Mouse (Mus musculus): ENCODE data around the gene Abcc2. TPM values are rescaled to one million over a fixed set of nuclear protein-coding genes. Genes with fewer than 3 reads are reported as not detected.

Gene Abcc2
- total RNA-seq, 4 experiments from 2014 or later: not detected

DNA sequence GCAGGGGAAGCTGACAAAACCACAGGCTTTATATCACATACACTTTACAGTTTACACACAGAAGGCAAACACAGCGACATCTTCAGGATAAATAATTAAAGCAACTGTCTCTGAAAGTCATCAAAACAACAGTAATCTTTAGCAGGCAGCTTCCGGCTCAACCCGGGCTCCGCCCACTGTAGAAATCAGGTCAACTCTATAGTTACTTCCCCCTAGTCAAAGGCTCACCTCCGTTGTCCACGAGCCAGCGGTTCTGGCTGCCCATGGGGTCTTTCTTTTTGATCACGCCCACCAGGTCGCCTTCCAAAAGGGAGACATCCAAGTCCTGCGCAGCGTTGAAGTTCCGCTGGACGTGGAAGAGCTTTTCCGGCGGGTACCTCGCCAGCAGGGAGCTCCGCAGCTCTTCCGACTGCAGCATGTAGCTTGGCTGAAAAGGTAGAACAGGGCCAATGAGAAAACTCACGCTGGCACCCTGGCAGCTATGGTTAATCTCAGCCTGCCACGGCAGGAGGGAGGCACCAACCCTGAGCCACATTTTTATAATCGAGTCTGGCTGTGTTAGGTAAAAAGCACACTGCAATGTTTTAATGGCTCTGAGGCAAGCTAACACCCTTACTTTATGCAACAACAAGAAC lies 70.1 kb downstream of the Abcc2 start:
- no peak for DNase-seq (ENCODE audit: low spot score)

DNA sequence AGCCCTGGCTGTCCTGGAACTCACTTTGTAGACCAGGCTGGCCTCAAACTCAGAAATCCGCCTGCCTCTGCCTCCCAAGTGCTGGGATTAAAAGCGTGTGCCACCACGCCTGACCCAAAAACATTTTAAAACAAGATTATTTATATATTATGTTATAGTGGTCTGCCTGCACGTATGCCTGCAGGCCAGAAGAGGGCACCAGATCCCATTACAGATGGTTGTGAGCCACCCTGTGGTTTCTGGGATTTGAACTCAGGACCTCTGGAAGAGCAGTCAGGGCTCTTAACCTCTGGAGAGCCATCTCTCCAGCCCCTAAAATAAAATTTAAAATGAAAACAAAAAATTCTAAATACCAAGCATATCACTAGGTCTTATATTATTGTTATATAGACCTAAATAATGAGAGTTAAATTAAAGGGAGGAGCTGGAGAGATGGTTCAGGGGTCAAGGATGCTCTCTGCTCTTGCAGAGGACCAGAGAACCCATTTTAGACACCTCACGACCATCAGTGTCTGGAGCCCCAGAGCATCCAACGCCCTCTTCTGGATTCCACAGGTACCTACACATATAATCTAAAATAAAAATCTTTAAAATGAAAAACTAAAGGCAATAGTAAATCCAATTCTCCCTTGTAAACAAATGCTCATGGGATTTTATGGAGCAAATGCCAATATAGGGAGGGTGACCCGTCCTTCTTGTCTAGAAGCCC lies 71.0 kb downstream of the Abcc2 start:
- DNase-seq (ENCODE audit: low spot score): no peak

DNA sequence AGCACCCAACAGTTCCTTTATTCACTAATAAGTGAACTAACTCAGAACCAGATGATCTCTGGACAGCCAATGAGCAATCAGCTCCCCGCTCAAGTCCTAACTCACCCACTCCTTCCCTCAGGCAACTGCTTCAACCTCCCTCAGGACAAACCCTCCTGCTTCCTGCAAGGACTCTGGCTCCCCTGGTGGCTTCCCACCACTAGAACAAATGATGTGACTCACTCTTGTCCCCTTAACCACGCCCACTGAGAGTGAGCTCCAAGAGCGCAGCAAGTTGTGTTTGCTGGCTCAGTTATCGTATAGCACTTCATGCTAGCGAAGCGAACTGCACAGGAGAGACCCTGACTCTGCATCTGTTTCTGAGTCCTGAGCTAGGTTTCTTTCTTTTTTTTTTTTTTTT lies 75.4 kb downstream of the Abcc2 start:
- no peak for DNase-seq (ENCODE audit: low spot score)

- DNase-seq (ENCODE audit: low spot score): no peak
These were observed 88.4 kb downstream of the Abcc2 start for GRCm38 (mm10) chr19:43870418-43870817.

DNA sequence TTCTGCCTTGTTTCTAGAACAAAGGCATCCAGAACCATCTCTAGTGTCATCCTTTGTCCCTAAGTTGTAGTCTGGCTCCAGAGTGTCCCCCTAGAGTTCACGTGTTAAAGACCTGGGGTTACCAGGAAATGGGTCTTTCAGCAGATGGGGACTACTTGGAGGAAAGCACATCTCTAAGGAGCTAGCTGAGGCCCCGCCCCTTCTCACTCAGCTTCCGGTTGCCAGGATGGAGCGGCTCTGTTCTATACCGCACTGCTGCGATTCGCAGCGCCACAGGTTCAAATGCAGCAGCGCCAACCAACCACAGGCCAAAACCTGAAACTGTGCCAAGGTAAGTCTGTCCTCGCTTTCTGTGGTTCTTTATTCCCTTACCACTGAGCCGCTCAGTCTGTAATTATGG lies 92.4 kb downstream of the Abcc2 start:
- DNase-seq (ENCODE audit: low spot score): no peak

DNA sequence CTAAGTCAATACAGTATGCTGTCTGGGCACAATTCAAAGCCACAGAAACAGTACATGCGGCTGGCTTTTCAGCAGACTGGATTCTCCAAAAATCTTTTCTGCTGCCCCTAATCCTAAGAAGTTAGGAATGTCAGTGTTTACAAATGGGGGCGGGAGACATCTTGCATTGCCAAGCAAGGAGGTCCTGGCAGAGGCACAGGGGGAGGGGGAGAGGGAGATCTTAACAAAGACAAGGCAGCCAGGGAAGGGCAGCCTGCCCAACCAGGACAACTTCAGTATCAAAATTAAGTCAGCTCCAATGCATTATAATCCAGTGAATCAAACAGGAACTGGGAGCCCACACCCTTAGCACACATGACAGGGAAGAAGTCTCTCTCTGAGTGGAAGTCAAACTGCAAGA lies 94.0 kb downstream of the Abcc2 start:
- DNase-seq (ENCODE audit: low spot score): no peak

DNA sequence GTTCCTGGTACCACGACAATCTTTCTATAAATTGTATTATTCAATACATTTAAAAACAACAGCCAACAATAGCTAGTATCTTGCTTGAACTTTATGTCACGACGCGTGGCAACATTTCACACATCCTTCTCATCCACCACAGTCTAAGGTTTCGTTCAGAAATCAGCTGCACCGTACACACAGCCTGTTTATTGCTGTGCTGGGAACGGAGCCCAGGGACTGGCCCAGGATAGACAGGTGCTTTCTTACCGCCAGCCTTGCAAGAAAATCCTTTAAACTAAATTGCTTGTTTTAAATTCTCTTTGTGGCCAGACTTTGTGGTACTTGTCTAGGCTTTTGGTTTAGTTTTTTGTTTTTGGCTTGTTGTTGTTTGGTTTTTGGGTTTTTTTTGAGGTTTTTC lies 95.4 kb downstream of the Abcc2 start:
- no peak for DNase-seq (ENCODE audit: low spot score)

GRCm38 (mm10) chr19:43878111-43879092 lies 96.4 kb downstream of the Abcc2 start:
- peak; percentile 34 for DNase-seq (ENCODE audit: low spot score)

- peak; percentile 45 for DNase-seq (ENCODE audit: low spot score)
These were observed 97.6 kb downstream of the Abcc2 start for GRCm38 (mm10) chr19:43879401-43880212.

DNA sequence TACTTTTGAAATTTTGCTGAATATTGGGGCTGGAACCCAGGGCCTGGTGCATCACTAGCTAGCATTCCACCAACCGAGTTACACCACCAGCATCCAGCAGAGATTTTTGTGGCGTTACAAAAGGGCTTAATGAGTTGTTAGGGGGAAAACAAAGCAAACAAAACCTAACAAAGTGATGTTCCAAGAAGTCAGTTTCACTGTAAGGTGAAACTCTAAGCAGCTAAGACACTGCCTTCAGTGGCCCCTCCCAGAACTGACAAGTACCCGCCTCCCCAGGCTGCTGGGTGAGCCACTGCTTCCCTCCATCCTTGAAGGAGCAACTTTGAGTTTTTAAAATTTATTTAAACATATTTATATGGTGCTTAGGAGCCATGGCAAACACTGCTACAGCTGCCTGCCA lies 98.4 kb downstream of the Abcc2 start:
- DNase-seq (ENCODE audit: low spot score): no peak

DNA sequence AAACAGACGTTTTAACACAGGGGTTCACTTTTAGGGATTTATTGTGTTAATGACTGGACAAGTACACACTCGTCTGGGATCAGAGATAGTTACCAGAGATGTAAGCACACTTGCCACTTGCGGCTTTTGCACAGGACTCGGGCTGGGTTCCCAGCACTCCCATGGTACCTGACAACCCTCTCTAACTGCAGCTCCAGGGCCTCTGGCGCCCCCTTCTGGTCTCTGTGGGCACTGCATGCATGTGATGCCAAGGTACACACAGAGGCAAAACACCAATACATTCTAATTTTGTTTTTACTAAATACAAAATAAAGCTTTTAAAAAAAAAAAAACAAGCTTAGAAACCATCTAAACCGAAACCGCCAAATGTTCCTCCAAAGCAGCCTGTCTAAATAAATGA lies 99.6 kb downstream of the Abcc2 start:
- no peak for DNase-seq (ENCODE audit: low spot score)

- DNase-seq (ENCODE audit: low spot score): no peak
These were observed 101.0 kb downstream of the Abcc2 start for GRCm38 (mm10) chr19:43882895-43883573.

DNA sequence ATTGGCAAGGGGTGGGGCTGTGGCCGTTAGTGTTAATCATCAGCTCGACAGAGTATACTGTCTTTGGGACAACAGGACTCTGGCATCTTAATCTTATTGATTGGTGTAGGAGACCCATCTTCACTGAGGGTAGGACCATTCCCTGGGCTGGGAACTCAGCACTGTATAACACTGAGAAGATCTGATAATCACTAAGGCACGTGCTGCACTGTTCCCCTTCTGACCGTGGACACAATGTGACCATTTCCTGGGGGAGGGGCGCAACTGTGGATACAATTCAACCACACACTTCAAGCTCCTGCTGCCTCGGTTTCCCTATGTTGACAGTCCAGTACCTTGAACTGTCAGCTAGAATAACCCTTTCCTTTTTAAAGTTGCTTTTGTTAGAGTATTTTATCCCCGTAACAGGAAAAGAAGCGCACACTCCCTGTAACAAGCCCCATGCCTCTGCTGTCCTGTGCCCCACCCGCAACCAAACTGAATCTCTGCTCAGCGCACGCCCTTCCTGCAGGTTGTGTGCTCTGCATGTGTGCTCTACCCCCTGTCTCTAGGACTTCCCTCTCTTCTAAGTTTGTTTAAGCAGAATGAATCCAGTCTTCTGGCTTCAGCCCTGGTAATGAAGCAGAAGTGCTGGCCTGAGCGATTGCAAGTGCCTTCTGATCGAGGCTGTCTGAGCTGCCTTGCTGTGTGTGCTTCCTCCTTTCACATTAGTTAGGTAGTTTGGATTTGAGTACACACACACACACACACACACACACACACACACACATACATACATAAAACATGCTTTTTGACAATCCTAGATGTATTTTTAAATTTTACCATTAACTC lies 102.9 kb downstream of the Abcc2 start:
- no peak for DNase-seq (ENCODE audit: low spot score)

DNA sequence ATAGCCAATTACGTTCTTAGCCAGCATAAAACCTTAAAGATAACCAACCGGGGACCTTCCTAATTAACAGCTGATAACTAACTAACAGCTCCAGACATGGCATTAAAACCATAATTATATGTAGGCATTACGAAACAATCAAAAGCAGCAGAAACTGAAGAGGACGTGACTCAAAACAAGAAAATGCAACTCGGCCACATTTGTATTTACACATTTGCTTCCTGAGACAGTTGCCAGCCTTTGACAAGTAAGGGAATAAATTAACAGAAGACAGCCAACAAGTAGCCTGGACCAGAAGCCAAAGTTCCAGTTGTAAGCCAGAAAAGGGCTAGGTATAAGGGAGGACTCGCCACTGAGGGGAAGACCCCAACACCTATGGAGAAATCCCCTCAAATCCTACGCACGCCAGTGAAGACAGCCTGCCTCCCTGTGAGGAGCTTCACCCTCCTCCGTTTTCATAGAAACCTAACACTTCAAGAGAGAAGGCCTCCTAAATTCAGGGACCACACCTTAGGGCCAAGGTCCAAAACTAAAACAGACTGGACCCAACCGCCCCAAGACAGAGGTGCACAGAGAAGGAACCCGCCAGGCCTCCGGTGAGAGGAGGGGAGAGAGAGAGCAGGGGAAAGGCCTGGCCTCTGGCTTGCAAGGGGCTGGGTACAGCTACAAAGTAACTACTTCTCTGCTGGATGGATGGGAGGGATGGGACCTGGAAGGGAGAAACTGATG lies 104.5 kb downstream of the Abcc2 start:
- no peak for DNase-seq (ENCODE audit: low spot score)

GRCm38 (mm10) chr19:43887242-43887641 lies 105.2 kb downstream of the Abcc2 start:
- DNase-seq (ENCODE audit: low spot score): no peak

DNA sequence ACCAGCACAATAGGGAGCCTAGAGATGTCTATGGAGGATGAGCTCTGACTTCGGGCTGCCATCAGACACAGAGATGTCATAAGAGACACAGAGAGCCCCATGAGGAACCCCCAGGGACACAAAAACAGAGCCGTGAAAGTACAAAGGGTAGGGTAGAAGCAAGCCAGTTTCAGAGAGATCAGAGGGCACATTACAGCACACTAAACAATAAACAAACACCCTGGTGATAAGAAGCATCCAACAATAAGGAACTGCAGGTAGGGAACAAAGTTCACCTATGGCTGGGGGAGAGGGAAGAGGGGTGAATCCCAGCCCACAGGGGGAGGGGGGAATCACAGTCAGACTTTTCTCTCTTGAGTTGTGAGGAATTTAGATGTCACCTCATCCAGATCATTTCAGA lies 105.7 kb downstream of the Abcc2 start:
- no peak for DNase-seq (ENCODE audit: low spot score)
